Mouse (Mus musculus) kidney, embryonic 14.5 days (tissue): ENCODE measurements around the gene Gpkow. TPM values are rescaled to one million over a fixed set of nuclear protein-coding genes. Genes with fewer than 3 reads are reported as not detected.
"Not testable (repeated sequence)": the region's sequence is repeated elsewhere in the genome, so short reads cannot be mapped to it uniquely, and the experiment has no call there.

Source experiments
- ATAC-seq: fragments of 200-750 bp; cut with Nextera tagmentation; 2 replicates; pipeline ENCODE4 v1.8.0; 2017; ENCODE audit warnings: moderate number of reproducible peaks, mild to moderate bottlenecking, moderate TSS enrichment, moderate library complexity; ENCODE audit not compliant: low FRiP score, low TSS enrichment
- H3K27ac ChIP-seq: fragments of 300-500 bp; sonication (generic); 2 replicates; pipeline ENCODE4 v1.5.1; 2014; ENCODE audit warnings: low read depth, mild to moderate bottlenecking, low read length, moderate library complexity, mixed read lengths
- H3K27me3 ChIP-seq: fragments of 300-500 bp; sonication (generic); 2 replicates; pipeline ENCODE4 v1.6.1; 2014; ENCODE audit warnings: mild to moderate bottlenecking, low read length; ENCODE audit not compliant: control insufficient read depth, insufficient read depth
- H3K36me3 ChIP-seq: fragments of 300-500 bp; sonication (generic); 2 replicates; pipeline ENCODE4 v1.6.1; 2014; ENCODE audit warnings: low read length, mixed read lengths; ENCODE audit not compliant: control insufficient read depth, insufficient read depth
- H3K4me1 ChIP-seq: fragments of 300-500 bp; sonication (generic); 2 replicates; pipeline ENCODE4 v1.6.1; 2014; ENCODE audit warnings: low read length, mixed read lengths; ENCODE audit not compliant: control insufficient read depth, insufficient read depth
- H3K4me2 ChIP-seq: fragments of 300-500 bp; sonication (generic); replicated peaks from 2 replicates; pipeline ENCODE4 v1.6.1; 2014; ENCODE audit warnings: low read depth, mild to moderate bottlenecking, low read length
- H3K4me3 ChIP-seq: fragments of 300-500 bp; sonication (generic); 2 replicates; pipeline ENCODE4 v1.5.1; 2014; ENCODE audit warnings: mild to moderate bottlenecking, low read length
- H3K9ac ChIP-seq: fragments of 300-500 bp; sonication (generic); 2 replicates; pipeline ENCODE4 v1.6.1; 2014; ENCODE audit warnings: low read depth, mild to moderate bottlenecking, low read length, moderate library complexity
- H3K9me3 ChIP-seq: fragments of 300-500 bp; sonication (generic); 2 replicates; pipeline ENCODE4 v1.6.1; 2016; ENCODE audit warnings: low read length; ENCODE audit not compliant: control insufficient read depth
- WGBS: fragments of 180-500 bp; shearing (Covaris S2); extraction: QIAGEN DNeasy Blood & Tissue Kit; methylation state at CpG from one replicate; pipeline ENCODE4 v1.1.7; 2014; 5-methylcytosine and 5-hydroxymethylcytosine counted together
- polyA plus RNA-seq: library from polyadenylated mRNA; unstranded; fragments of >200 nt; fragmentation: Nextera tagmentation; extraction: Ambion mirVana; gene quantifications from 2 replicates; pipeline ENCODE4 v1.2.1, GENCODE M21; 2014

Gene Gpkow
- polyA plus RNA-seq, 1 experiment from 2014 or later = 47.4 TPM

DNA sequence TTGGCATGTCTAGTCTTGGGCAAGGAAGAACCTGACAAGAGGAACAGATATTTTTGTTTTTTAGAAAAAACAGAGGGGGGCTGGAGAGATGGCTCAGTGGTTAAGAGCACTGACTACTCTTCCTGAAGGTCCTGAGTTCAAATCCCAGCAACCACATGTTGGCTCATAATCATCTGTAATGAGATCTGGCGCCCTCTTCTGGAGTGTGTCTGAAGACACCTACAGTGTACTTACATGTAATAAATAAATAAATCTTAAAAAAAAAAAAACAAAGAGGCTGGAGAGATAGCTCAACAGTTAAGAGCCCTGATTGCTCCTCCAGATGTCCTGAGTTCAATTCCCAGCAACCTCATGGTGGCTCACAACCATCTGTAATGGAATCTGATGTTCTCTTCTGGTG is 19.1 kb downstream of the Gpkow start:
- H3K27me3 ChIP-seq, H3K4me1 ChIP-seq, H3K4me2 ChIP-seq, H3K9ac ChIP-seq, ATAC-seq, H3K4me3 ChIP-seq, H3K36me3 ChIP-seq, H3K27ac ChIP-seq, H3K9me3 ChIP-seq: not testable (repeated sequence)
- 42% methylated on average over 1 of the region's 1 CpGs for WGBS

DNA sequence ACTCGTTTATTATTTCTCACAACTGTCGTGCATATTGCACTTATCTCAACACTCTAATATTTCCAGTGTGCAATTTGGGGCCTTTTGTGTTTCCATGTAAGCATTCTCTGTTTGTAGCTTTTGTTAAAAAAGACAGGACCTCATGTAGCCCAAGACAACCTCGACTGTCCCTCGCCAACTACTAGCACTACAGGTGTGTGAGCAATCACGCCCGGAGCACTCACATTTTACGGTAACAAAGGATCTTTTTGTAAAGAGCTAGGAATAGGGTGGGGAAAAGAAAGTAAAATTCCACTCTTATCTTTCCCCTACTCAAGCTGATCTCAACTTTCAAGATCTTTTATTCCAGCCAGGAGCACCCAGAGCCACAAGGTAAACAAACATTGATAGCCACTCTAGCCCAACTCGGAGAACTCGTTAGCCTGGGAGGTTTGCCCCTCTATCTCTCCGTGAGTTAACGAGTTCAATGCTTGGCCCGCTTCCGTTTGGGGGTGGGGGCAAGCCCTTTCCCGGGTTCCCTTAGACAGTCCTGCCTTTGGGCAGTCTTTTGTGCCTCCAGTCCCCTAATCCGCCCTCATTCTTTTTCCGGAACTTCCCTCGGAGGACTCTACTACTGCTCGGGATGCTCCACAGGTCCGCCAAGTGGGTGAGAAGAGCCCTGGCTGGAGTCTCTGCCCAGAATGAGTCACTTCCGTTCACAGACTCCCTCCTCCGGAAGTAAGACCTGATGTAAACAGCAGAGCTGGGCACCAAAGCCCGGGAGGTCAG is 24.8 kb downstream of the Gpkow start, which contains the start of gene Gm45208:
TSS of gene Gm45208 (plus strand) at position 732 of the 768 bp plus-strand sequence.
- ATAC-seq = peak; percentile 87
- WGBS = 34% methylated on average over 22 of the region's 22 CpGs

DNA sequence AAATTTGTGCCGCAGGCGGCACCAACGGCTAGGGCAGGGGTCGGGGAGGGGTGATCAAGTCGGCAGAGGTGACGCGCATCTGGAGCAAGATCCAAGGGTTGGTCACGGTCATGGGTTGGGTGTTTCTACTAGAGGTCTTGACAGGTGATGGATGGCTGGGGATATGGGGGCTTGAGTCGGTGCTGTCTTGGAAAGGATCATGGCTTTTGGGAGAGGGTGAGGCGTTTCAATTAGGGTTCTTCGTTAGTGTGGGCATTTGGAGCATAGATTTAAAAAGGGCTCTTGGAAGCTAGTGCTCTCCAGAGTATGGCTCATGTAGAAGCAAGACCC is 25.3 kb downstream of the Gpkow start:
- no peak overlapping the region for H3K27ac ChIP-seq
- H3K4me1 ChIP-seq = peaks cover 4% of the 10 kb centered on the region; the same call in 1 of the 2 replicates
- no peaks in the 10 kb centered on the region; the same call in 1 of the 2 replicates for H3K36me3 ChIP-seq
- 21% methylated on average over 11 of the region's 11 CpGs for WGBS
- peak overlapping the region; percentile 46 for H3K4me3 ChIP-seq
- no peaks in the 10 kb centered on the region for H3K27me3 ChIP-seq
- peak overlapping the region; percentile 53; the same call in 1 of the 2 replicates for H3K9ac ChIP-seq
- ATAC-seq = no peak; the same call in 1 of the 2 replicates
- H3K4me2 ChIP-seq = peak overlapping the region; percentile 54
- no peaks in the 10 kb centered on the region for H3K9me3 ChIP-seq

More for the DNA sequence above, 24.8 kb downstream of the Gpkow start, which contains the start of gene Gm45208:
- Histone ChIP-seq H3K4me1 (peaks cover 4% of the 10 kb centered on the region; the same call in 1 of the 2 replicates), H3K9me3 (no peaks in the 10 kb centered on the region), H3K4me2 (peak within 1 kb of the TSS; percentile 54), H3K9ac (peak within 1 kb of the TSS; percentile 53), H3K27me3 (no peaks in the 10 kb centered on the region), H3K36me3 (no peaks in the 10 kb centered on the region; the same call in 1 of the 2 replicates), H3K4me3 (peak within 1 kb of the TSS; percentile 46), H3K27ac (peak within 1 kb of the TSS; percentile 88)

DNA sequence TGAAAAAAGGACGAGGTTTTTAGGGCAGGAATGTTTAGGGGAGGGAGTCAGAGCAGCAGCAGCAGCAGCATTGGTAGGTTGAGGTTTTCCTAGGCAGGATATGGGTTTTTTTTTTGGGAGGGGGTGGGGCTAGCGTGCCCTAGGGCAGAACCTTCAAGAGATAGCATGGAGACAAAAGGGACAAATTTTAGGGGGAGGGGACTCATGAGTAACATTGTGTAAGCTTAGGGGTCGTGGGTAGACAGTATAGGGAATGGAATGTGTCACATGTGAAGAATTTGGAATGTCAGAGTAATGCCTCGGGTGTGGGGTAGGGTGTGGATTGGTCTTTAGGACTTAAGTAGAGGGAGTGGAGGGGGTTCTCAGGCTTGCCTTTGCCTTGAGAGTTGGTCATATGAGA is 25.8 kb downstream of the Gpkow start:
- Histone ChIP-seq H3K4me1 (peaks cover 4% of the 10 kb centered on the region; the same call in 1 of the 2 replicates), H3K36me3 (no peaks in the 10 kb centered on the region; the same call in 1 of the 2 replicates), H3K27ac (no peak overlapping the region), H3K4me2 (peak overlapping the region; percentile 54), H3K9ac (peak overlapping the region; percentile 53; the same call in 1 of the 2 replicates), H3K9me3 (no peaks in the 10 kb centered on the region), H3K4me3 (peak overlapping the region; percentile 46), H3K27me3 (no peaks in the 10 kb centered on the region)
- 18% methylated on average over 4 of the region's 4 CpGs for WGBS
- ATAC-seq = no peak

DNA sequence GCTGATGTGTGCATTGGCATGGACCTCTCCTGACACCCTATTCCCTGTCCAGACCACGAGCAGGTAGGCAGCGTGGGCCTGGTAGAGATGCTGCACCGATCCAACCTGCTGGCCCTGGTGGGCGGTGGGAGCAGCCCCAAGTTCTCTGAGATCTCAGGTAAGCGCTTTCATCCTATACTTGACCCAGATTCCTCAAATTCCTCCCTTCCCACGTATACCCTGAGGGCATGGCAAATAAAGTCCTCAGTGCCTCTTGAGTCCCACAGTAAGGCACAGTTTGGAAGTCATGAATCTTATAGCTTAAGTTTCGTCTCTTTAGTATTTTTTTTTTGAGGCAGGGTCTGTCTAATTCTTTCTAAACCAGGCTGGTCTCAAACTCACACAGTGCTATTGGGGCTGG is 27.2 kb downstream of the Gpkow start:
- H3K4me1 ChIP-seq = peaks cover 4% of the 10 kb centered on the region; the same call in 1 of the 2 replicates
- H3K27me3 ChIP-seq = no peaks in the 10 kb centered on the region
- no peak overlapping the region for H3K4me2 ChIP-seq
- no peak overlapping the region for H3K9ac ChIP-seq
- no peak for ATAC-seq
- 84% methylated on average over 7 of the region's 7 CpGs for WGBS
- H3K36me3 ChIP-seq = no peaks in the 10 kb centered on the region; the same call in 1 of the 2 replicates
- no peaks in the 10 kb centered on the region for H3K9me3 ChIP-seq
- no peak overlapping the region for H3K27ac ChIP-seq
- no peak overlapping the region for H3K4me3 ChIP-seq

DNA sequence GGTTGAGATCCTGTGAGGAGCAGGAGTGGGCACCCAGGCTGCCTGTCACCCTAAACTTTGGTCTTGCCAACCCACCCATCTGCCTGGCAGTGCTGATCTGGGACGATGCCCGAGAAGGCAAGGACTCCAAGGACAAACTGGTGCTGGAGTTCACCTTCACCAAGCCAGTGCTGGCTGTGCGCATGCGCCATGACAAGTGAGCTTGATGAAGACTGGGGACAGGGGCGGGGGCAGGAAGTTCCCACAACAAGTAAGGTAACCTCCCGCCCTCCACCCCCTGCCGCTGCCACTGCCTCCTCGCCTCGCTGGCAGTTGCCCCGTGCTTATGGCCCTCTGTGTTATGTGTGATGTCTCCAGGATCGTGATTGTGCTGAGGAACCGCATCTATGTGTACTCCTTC is 28.9 kb downstream of the Gpkow start:
- Histone ChIP-seq H3K27ac (no peak overlapping the region), H3K9ac (no peak overlapping the region), H3K4me1 (peaks cover 4% of the 10 kb centered on the region; the same call in 1 of the 2 replicates), H3K36me3 (no peaks in the 10 kb centered on the region; the same call in 1 of the 2 replicates), H3K4me2 (no peak overlapping the region), H3K27me3 (no peaks in the 10 kb centered on the region), H3K9me3 (no peaks in the 10 kb centered on the region), H3K4me3 (no peak overlapping the region)
- 80% methylated on average over 12 of the region's 12 CpGs for WGBS
- ATAC-seq = no peak

DNA sequence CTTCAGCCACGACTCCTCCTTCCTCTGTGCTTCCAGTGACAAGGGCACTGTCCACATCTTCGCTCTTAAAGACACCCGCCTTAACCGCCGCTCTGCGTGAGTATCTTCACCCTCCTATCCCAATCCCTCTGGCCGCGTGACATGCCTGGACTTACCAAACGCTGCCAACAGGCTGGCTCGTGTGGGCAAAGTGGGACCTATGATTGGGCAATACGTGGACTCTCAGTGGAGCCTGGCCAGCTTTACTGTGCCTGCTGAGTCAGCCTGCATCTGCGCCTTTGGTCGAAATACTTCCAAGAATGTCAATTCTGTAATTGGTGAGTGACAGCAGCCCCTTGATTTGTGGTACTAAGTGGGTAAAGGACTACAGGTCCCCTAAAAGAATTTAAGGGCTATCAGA is 30.2 kb downstream of the Gpkow start:
- Histone ChIP-seq H3K4me1 (peaks cover 4% of the 10 kb centered on the region; the same call in 1 of the 2 replicates), H3K36me3 (no peaks in the 10 kb centered on the region; the same call in 1 of the 2 replicates), H3K27ac (no peak overlapping the region), H3K4me2 (no peak overlapping the region), H3K4me3 (no peak overlapping the region), H3K9ac (no peak overlapping the region), H3K9me3 (no peaks in the 10 kb centered on the region), H3K27me3 (no peaks in the 10 kb centered on the region)
- ATAC-seq = no peak
- WGBS = 87% methylated on average over 13 of the region's 13 CpGs

DNA sequence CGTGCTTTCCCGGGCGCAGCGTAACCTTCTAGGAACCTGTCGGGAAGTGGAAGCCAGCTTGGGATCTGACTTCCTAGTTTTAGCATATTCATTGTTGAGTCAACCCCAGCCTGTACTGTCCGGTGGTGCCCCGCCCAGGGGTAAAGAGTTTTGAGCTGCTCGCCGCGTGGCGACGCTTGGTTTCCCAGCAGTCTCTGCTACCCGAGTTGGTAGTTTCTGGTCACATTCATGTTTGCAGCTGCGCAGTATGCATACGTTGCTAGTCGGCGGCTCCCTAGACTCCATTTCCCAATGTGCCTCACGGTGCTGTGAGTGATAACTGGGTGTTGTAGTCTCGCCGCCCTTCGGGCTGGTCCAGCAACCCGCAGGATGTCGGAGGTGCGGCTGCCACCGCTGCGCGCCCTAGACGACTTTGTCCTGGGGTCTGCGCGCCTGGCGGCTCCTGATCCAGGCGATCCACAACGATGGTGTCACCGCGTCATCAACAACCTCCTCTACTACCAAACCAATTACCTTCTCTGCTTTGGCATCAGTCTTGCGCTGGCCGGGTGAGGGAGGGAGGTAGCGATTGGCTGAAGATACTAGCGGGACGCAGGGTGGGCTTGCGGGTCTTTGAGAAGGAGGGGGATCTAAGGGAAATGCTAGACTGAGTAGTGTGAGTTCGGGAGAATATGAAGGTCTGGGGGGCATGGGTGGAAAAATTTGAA is 31.4 kb downstream of the Gpkow start, which contains the start of gene Praf2:
TSS of gene Praf2 (plus strand) at position 225 of the 707 bp plus-strand sequence.
- no peaks in the 10 kb centered on the region for H3K27me3 ChIP-seq
- H3K36me3 ChIP-seq = no peaks in the 10 kb centered on the region; the same call in 1 of the 2 replicates
- H3K4me1 ChIP-seq = no peaks in the 10 kb centered on the region; the same call in 1 of the 2 replicates
- peak within 1 kb of the TSS; percentile 39 for H3K4me2 ChIP-seq
- no peaks in the 10 kb centered on the region for H3K9me3 ChIP-seq
- ATAC-seq = peak; percentile 95
- peak within 1 kb of the TSS; percentile 48 for H3K4me3 ChIP-seq
- H3K9ac ChIP-seq = peak within 1 kb of the TSS; percentile 51
- peak within 1 kb of the TSS; percentile 59 for H3K27ac ChIP-seq
- WGBS = 21% methylated on average over 42 of the region's 42 CpGs
